Mouse (Mus musculus): Measurements from ENCODE around the gene Gpi1. TPM values are rescaled to one million over a fixed set of nuclear protein-coding genes. Genes with fewer than 3 reads are reported as not detected.

Gpi1 gene
- polyA plus RNA-seq, 1 experiment from 2014 or later = 218 TPM

DNA sequence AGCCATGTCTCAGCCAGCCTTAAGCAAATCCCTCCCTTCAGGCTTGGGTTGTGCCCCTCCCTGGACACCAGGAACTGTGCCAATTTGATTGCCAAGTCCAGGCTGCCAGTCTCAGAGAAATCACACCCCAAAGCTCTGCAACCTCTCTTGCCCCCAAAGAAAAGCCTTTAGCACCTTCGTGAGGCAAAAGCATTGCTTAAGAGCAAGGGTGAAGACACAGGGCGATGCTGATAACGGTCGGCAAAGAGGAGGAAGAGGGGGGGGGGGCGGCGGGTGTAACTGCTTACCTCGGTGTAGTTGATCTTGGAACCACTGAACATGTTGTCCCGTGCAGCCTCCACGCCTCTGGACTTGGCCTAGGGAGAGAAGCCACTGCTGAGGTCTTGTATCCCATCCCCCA is 1.5 kb downstream of the Gpi1 start:
- ATAC-seq (no peak), DNase-seq (no peak)
- WGBS (ENCODE audit: insufficient replicate concordance) = 18% methylated on average over 6 of the region's 9 CpGs
- peaks cover 51% of the 10 kb centered on the region for H3K4me1 ChIP-seq (ENCODE audit: insufficient read depth)
- H3K27ac ChIP-seq (ENCODE audit: low read depth) = peak overlapping the region; percentile 89
- H3K27me3 ChIP-seq (ENCODE audit: insufficient read depth, low read length) = no peaks in the 10 kb centered on the region
- H3K9me3 ChIP-seq (ENCODE audit: low read length) = no peaks in the 10 kb centered on the region
- H3K4me3 ChIP-seq (ENCODE audit: low read depth, low read length) = peak overlapping the region; percentile 88
- H3K36me3 ChIP-seq (replicated peaks; ENCODE audit: insufficient read depth, low read length) = peaks cover 33% of the 10 kb centered on the region
- H3K9ac ChIP-seq (replicated peaks) = peak overlapping the region; percentile 48
- TF ChIP-seq CTCF (IDR thresholded peaks at IDR 0.05; ENCODE audit: low read depth) (no peak), EP300 (IDR thresholded peaks at IDR 0.05; ENCODE audit: low read depth) (no peak)
- peak overlapping the region; percentile 96 for H3K4me2 ChIP-seq (ENCODE audit: low read depth, low read length)

GRCm38 (mm10) chr7:34226846-34227245 is 3.3 kb downstream of the Gpi1 start:
- Histone ChIP-seq H3K27ac (ENCODE audit: low read depth) (peak overlapping the region; percentile 57; the same call in 1 of the 2 replicates), H3K4me2 (ENCODE audit: low read depth, low read length) (peak overlapping the region; percentile 96), H3K27me3 (ENCODE audit: insufficient read depth, low read length) (no peaks in the 10 kb centered on the region), H3K4me1 (ENCODE audit: insufficient read depth) (peaks cover 39% of the 10 kb centered on the region), H3K4me3 (ENCODE audit: low read depth, low read length) (peak overlapping the region; percentile 88; the same call in 1 of the 2 replicates), H3K9ac (replicated peaks) (peak overlapping the region; percentile 38), H3K9me3 (ENCODE audit: low read length) (no peaks in the 10 kb centered on the region), H3K36me3 (replicated peaks; ENCODE audit: insufficient read depth, low read length) (peaks cover 51% of the 10 kb centered on the region)
- WGBS (ENCODE audit: insufficient replicate concordance) = 84% methylated on average over 12 of the region's 12 CpGs
- ATAC-seq = no peak
- peak; percentile 43 for TF ChIP-seq CTCF (IDR thresholded peaks at IDR 0.05; ENCODE audit: low read depth)
- TF ChIP-seq EP300 (IDR thresholded peaks at IDR 0.05; ENCODE audit: low read depth) = no peak
- no peak for DNase-seq

GRCm38 (mm10) chr7:34226086-34226485 is 4.0 kb downstream of the Gpi1 start:
- peak; percentile 63 for DNase-seq
- WGBS (ENCODE audit: insufficient replicate concordance) = 47% methylated on average over 8 of the region's 8 CpGs
- peak overlapping the region; percentile 38; the same call in 1 of the 2 replicates for H3K9ac ChIP-seq (replicated peaks)
- peaks cover 39% of the 10 kb centered on the region for H3K4me1 ChIP-seq (ENCODE audit: insufficient read depth)
- H3K9me3 ChIP-seq (ENCODE audit: low read length) = no peaks in the 10 kb centered on the region
- ATAC-seq = peak; percentile 73
- H3K36me3 ChIP-seq (replicated peaks; ENCODE audit: insufficient read depth, low read length) = peaks cover 58% of the 10 kb centered on the region
- H3K27me3 ChIP-seq (ENCODE audit: insufficient read depth, low read length) = no peaks in the 10 kb centered on the region
- H3K4me2 ChIP-seq (ENCODE audit: low read depth, low read length) = peak overlapping the region; percentile 96
- TF ChIP-seq EP300 (IDR thresholded peaks at IDR 0.05; ENCODE audit: low read depth) = no peak
- no peak for TF ChIP-seq CTCF (IDR thresholded peaks at IDR 0.05; ENCODE audit: low read depth)
- H3K27ac ChIP-seq (ENCODE audit: low read depth) = peak overlapping the region; percentile 57
- H3K4me3 ChIP-seq (ENCODE audit: low read depth, low read length) = peak overlapping the region; percentile 88; the same call in 1 of the 2 replicates

DNA sequence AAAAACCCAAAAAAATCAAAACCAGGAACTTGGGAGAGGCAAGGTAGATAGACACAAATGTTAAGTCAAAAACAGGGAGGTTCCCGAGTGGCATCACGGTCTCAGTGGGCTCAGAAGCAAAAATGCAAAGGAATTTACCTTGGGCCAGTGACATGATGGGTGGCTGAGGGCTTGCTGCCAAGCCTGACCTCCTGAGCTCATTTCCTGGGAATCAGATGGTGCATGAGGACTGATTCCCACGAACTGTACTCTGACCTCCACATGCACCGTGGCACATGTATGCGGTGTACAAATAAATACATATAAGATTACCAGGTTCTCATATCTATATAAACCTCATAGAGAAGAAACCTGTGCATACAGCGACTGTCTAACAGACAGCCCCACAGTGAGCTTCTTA is 5.8 kb downstream of the Gpi1 start:
- H3K27ac ChIP-seq (ENCODE audit: low read depth) = no peak overlapping the region
- peaks cover 29% of the 10 kb centered on the region for H3K4me1 ChIP-seq (ENCODE audit: insufficient read depth)
- TF ChIP-seq EP300 (IDR thresholded peaks at IDR 0.05; ENCODE audit: low read depth) (no peak), CTCF (IDR thresholded peaks at IDR 0.05; ENCODE audit: low read depth) (no peak)
- no peak overlapping the region for H3K4me2 ChIP-seq (ENCODE audit: low read depth, low read length)
- WGBS (ENCODE audit: insufficient replicate concordance) = 73% methylated on average over 6 of the region's 6 CpGs
- H3K4me3 ChIP-seq (ENCODE audit: low read depth, low read length) = no peak overlapping the region
- H3K36me3 ChIP-seq (replicated peaks; ENCODE audit: insufficient read depth, low read length) = peaks cover 74% of the 10 kb centered on the region
- H3K9me3 ChIP-seq (ENCODE audit: low read length) = no peaks in the 10 kb centered on the region
- no peaks in the 10 kb centered on the region for H3K27me3 ChIP-seq (ENCODE audit: insufficient read depth, low read length)
- no peak for ATAC-seq
- H3K9ac ChIP-seq (replicated peaks) = no peak overlapping the region
- DNase-seq = no peak

DNA sequence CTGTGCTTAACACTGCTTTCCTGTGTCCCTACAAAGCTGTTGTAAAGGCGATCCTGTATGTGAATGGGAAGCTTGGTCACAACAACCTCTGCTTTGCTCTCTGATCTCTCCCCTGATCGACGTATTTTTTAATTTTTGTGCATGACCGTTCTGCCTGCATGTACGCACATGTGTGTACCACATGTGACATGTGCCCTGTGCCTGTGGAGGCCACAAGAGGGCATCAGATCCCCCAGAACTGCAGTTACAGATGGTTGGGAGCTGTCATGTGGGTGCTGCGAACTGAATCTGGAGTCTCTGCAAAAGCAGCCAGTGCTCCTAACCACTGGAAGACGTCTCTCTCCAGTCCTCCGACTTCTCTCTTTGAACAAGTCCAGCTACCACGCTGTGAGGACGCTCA is 7.8 kb downstream of the Gpi1 start:
- WGBS (ENCODE audit: insufficient replicate concordance) = 91% methylated on average over 10 of the region's 10 CpGs
- H3K4me1 ChIP-seq (ENCODE audit: insufficient read depth) = peaks cover 21% of the 10 kb centered on the region

GRCm38 (mm10) chr7:34221594-34222250 is 8.4 kb downstream of the Gpi1 start:
- Histone ChIP-seq H3K27me3 (ENCODE audit: insufficient read depth, low read length) (no peaks in the 10 kb centered on the region), H3K4me2 (ENCODE audit: low read depth, low read length) (no peak overlapping the region), H3K4me1 (ENCODE audit: insufficient read depth) (peaks cover 16% of the 10 kb centered on the region), H3K27ac (ENCODE audit: low read depth) (0 out of 2 replicates have a peak overlapping the region, but pooled peaks have one; percentile 16), H3K9ac (replicated peaks) (no peak overlapping the region), H3K36me3 (replicated peaks; ENCODE audit: insufficient read depth, low read length) (peaks cover 77% of the 10 kb centered on the region), H3K4me3 (ENCODE audit: low read depth, low read length) (no peak overlapping the region), H3K9me3 (ENCODE audit: low read length) (no peaks in the 10 kb centered on the region)
- no peak for DNase-seq
- WGBS (ENCODE audit: insufficient replicate concordance) = 74% methylated on average over 9 of the region's 9 CpGs
- no peak for ATAC-seq
- TF ChIP-seq CTCF (IDR thresholded peaks at IDR 0.05; ENCODE audit: low read depth) = no peak
- no peak for TF ChIP-seq EP300 (IDR thresholded peaks at IDR 0.05; ENCODE audit: low read depth)

More for the DNA sequence above, 7.8 kb downstream of the Gpi1 start:
- DNase-seq = no peak
- Histone ChIP-seq H3K4me3 (ENCODE audit: low read depth, low read length) (no peak overlapping the region), H3K27me3 (ENCODE audit: insufficient read depth, low read length) (no peaks in the 10 kb centered on the region), H3K36me3 (replicated peaks; ENCODE audit: insufficient read depth, low read length) (peaks cover 82% of the 10 kb centered on the region), H3K9me3 (ENCODE audit: low read length) (no peaks in the 10 kb centered on the region), H3K9ac (replicated peaks) (no peak overlapping the region), H3K27ac (ENCODE audit: low read depth) (no peak overlapping the region), H3K4me2 (ENCODE audit: low read depth, low read length) (no peak overlapping the region)
- TF ChIP-seq EP300 (IDR thresholded peaks at IDR 0.05; ENCODE audit: low read depth) (no peak), CTCF (IDR thresholded peaks at IDR 0.05; ENCODE audit: low read depth) (peak; percentile 29)
- ATAC-seq = no peak
